Mouse (Mus musculus): ENCODE data around the gene Pard6b.

DNA sequence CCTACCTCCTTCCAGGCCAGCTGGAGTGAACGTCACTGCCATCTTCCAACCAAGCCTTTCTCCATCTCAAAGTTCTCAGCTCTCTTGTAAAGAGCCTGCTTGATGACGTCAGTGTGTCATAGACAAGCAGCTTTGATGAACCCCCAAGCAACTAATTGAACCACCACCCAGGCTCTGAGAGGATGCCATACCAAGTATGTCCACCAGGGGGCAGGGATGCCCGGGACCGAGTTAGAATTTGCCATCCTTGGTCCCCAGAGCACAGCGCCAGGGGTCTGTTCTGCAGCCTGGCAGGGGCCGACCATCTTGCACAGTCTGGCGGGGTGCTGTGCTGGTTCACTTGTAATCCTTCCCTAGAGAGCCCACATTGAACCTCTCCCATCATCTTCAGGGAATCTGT lies 31.1 kb downstream of the Pard6b start:
- TF ChIP-seq CTCF (IDR thresholded peaks at IDR 0.05) = peak; percentile 93
- TF ChIP-seq EP300 (IDR thresholded peaks at IDR 0.05) = no peak
